Mouse (Mus musculus) left cerebral cortex, adult 8-10 months (tissue): Measurements from ENCODE around the gene Rab11fip4. TPM values are rescaled to one million over a fixed set of nuclear protein-coding genes. Genes with fewer than 3 reads are reported as not detected.
"Not testable (repeated sequence)": the region's sequence is repeated elsewhere in the genome, so short reads cannot be mapped to it uniquely, and the experiment has no call there.

ENCODE experiments used
- DNase-seq, 2 experiments: peaks; one replicate each; pipeline ENCODE4 v3.0.0; 2022; ENCODE audit warnings: low spot score in 2 of 2
- total RNA-seq, 4 experiments: library from RNA; stranded (reverse); gene quantifications; 2 replicates each; pipeline ENCODE4 v1.2.4; 2022

The Rab11fip4 gene
- total RNA-seq, 4 experiments from 2014 or later, result 238 to 263 (median 241) TPM

- no peak for DNase-seq
These were observed 85.5 kb downstream of the Rab11fip4 start for GRCm38 (mm10) chr11:79676483-79676967.

- DNase-seq, result no peak
These were observed 86.4 kb downstream of the Rab11fip4 start for GRCm38 (mm10) chr11:79677402-79677801.

DNA sequence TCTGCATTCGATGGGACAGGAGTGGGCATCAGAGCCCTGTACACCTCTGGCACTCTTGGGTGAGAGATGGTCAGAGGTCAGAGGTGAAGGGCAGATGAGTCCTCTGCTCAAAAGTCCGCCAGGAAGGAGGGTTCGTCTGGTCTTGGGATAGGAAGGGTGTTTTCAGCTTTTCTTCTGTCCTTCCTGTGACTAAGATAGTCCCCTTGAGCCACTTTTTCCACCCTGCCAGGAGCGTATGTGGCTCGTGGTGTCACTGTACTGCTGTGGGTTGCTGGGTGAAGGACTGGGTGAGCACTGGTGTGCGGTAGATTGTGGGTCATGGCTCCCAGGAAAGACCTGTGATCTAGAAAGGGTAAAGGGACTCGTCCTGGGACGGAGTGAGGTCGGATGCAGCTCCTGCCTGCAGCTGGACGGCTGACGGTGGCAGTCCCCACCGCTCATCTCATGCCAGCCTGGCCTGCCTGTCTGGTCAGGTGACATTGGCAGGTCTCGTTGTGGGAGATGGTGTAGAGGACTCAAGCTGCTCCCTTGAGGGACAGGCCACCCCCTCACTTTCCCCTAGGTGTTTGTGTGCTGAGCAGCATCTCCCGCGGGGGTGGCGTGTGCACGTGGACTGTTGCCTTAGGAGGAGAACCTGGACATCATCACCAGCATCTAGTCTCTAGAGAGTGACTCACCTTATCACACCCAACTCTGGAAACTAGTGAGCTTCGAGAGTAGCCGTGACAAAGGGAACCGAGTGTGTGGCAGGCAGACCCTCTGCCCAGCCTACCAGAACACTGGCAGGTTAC lies 87.5 kb downstream of the Rab11fip4 start:
- DNase-seq, result peak in 1 of 2 experiments; percentile 78

GRCm38 (mm10) chr11:79679929-79680328 lies 88.9 kb downstream of the Rab11fip4 start:
- DNase-seq, result no peak

GRCm38 (mm10) chr11:79680559-79680958 lies 89.5 kb downstream of the Rab11fip4 start:
- DNase-seq, result no peak

- no peak for DNase-seq
These were observed 90.2 kb downstream of the Rab11fip4 start for GRCm38 (mm10) chr11:79681182-79681581.

GRCm38 (mm10) chr11:79681798-79682197 lies 90.8 kb downstream of the Rab11fip4 start:
- no peak for DNase-seq

DNA sequence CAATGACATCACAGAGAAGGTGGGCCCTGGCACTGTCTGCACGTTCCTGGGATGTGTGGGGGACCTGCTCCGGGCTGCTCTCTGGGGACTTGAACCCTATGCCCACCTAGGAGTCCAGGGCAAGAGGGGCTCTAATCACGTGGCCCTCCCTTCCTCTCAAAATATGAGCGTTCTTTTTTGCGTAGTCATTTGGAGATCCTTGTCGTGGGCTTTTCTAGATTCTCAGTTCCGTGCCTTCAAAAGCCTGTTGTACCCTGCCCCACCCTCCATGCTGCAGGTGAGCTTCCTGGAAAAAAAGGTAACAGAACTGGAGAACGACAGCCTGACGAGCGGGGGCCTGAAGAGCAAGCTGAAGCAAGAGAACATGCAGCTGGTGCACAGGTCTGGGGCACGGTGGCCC lies 94.1 kb downstream of the Rab11fip4 start:
- no peak for DNase-seq

- peak; percentile 69 to 86 for DNase-seq
These were observed 95.6 kb downstream of the Rab11fip4 start for GRCm38 (mm10) chr11:79686501-79687121.

DNA sequence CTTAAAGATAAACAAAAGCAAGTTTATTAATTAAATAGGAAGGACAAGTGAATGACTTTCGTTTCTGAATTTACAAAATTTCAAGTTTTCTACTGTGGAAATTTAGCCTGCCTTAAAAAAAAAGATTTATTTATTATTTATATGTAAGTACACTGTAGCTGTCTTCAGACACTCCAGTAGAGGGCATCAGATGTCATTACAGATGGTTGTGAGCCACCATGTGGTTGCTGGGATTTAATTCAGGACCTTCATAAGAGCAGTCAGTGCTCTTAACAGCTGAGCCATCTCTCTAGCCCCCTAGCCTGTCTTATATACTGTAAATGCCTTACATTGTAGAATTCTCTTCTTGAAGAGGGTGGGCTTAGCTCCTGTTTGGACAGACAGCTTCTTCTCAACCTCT lies 98.9 kb downstream of the Rab11fip4 start:
- DNase-seq, result no peak

GRCm38 (mm10) chr11:79691513-79691912 lies 100.5 kb downstream of the Rab11fip4 start:
- no peak for DNase-seq

GRCm38 (mm10) chr11:79696390-79697307 lies 105.6 kb downstream of the Rab11fip4 start:
- DNase-seq, result no peak

GRCm38 (mm10) chr11:79698071-79698470 lies 107.1 kb downstream of the Rab11fip4 start:
- DNase-seq, result no peak

DNA sequence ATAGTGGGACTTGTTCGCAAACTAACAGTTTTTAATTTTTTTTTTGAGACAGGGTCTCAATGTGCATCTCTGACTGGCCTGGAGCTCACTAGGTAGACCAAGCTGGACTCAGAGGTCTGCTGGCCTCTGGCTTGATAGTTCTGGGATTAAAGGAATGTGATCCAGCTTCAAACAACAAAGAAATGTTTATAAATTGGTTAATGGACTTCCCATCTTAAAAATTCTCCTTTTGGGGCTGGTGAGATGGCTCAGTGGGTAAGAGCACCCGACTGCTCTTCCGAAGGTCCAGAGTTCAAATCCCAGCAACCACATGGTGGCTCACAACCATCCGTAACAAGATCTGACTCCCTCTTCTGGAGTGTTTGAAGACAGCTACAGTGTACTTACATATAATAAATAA lies 107.5 kb downstream of the Rab11fip4 start:
- DNase-seq, result not testable (repeated sequence)

DNA sequence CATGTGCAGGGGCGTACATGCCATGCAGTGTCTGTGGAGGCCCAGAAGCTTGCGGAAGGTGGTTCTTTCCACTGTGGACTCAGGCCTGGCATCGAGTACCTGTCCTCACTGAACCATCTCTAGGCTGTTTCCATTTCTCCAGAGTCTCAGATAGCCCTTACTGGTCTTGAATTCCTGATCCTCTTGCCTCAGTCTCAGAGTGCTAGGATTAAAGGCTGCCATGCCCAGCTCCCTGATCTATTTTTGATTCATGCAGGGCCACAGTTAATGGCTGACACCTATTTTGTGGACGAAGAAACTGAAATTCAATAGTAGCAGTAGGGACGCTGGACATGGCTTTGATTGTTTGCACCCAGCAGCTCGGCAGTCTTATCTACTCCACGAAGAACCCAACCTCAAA lies 110.5 kb downstream of the Rab11fip4 start:
- DNase-seq, result no peak

- no peak for DNase-seq
These were observed 111.1 kb downstream of the Rab11fip4 start for GRCm38 (mm10) chr11:79702092-79702491.

DNA sequence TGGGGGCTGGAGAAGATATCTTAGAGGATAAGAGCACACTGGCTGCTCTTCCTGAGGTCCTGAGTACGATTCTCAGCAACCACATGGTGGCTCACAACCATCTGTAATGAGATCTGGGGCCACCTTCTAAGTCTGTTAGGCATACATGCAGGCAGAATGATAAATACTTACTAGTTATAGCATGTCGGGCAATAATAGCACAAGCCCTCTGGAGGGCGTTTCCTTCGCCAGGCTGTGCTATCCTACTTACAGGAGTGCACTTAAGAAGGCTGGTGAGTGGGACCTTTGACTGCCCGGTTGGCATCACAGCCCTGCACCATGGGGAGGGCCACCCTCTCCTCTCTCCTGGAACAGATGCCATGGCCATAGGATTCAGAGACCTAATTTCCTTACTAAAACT lies 112.4 kb downstream of the Rab11fip4 start:
- DNase-seq, result no peak

DNA sequence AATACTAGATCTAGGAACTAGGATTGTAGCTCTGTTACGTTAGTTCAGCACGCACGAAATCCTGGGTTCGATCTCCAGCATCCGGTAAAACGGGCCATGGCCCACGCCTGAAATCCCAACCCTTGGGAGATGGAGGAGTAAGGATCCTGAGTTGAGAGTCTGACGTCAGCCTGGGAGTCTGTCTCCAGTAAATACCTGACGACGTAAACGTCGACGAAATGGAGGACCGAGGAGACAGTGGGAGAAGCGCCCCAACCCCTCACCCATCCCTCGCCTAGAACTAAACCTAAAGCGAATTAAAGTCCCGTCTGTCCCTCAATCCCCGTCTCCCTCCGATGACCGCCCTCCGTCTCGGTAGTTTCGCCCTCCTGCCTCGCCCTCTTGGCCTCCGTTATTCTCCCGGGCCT lies 112.9 kb downstream of the Rab11fip4 start:
- no peak for DNase-seq

DNA sequence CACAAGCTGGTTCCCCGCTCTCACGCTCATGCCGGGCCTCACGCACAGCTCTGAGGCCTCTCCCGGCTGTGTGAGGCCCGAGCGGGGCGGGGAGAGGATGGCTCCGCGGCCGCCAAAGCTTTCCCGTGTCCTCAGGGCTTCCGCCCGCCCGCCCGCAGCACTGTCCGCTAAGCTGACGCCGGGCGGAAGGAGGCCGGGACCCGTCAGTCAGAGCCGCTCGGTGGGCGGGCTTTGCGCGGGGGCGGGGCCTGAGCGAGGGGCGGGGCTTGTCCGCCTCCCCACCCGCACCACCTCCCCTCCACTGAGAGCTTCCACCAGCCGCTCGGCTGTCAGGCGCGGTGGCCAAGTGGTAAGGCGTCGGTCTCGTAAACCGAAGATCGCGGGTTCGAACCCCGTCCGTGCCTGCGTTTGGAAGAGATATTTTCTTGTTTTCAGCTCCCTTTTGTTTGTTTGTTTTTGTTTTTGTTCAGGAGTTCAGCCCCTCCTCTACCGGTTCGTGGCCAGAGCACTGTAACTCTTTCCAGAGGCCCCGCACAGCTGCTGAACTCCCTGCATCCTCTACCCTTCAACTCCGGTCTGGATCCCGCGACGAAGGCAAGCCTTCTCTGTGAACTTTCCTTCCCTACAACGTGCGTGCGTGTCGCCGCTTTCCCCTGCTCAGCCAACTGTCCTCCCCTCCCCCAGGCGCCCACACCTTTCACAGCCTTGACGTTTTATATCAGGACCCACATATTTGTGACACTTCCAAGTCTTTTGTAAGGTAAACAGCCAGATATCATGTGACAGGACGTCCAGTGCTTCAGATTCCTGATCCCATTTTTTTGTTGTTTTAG lies 113.5 kb downstream of the Rab11fip4 start:
- DNase-seq, result peak; percentile 90 to 99

DNA sequence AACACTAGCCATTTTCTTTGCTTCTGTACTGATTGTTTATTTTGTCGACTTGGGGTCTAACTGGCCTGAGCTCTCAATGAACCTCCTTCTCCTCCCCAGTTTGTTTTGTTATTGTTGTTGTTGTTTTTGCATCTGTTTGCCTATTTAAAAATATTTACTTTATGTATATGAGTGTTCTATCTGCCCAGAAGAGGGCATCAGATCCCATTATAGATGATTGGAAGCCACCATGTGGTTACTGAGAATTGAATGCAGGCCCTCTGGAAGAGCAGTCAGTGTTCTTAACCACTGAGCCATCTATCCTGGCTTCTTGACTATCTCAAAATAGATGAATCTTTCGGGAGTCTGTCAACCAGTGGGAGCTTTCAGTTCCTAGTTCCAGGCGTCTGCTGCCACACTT lies 116.1 kb downstream of the Rab11fip4 start:
- no peak for DNase-seq
